10 mouse cellular contexts compared by ENCODE assay signal in genomic region chr9:71571150-71571633, GRCm38 (mm10). TPM values are rescaled to one million over a fixed set of nuclear protein-coding genes. Genes with fewer than 3 reads are reported as not detected.
DNase-seq lines count a peak whose midpoint lies in the region; ATAC-seq and TF ChIP-seq lines count a peak whose summit lies in the region.
"Had no signal": no experiment of that assay in that cellular context is flagged by ENCODE, and none has a peak within 500 bp of the region (broad histone marks: within the 10 kb centered on the region; RNA-seq: fewer than 3 reads in every experiment).

No protein-coding gene starts in this region.

- 60% methylated on average over 7 of the region's 7 CpGs for WGBS in heart, postnatal 0 days
- WGBS in limb, embryonic 14.5 days = 20% methylated on average over 7 of the region's 7 CpGs
- 70% methylated on average over 7 of the region's 7 CpGs for WGBS in liver, embryonic 12.5 days (ENCODE audit: insufficient replicate concordance)
- WGBS in forebrain, embryonic 11.5 days = 83% methylated on average over 7 of the region's 7 CpGs

- no peak for TF ChIP-seq POLR2A in limb, embryonic 14.5 days (IDR thresholded peaks at IDR 0.05; ENCODE audit: borderline replicate concordance, extremely low read depth, insufficient read depth, insufficient read length)

- intact Hi-C loops in heart, postnatal 36 days (cut with DNase I) = no loop called here

- H3K36me3 ChIP-seq in heart, postnatal 0 days (replicated peaks; ENCODE audit: control insufficient read depth, insufficient read depth, low read length) = peaks cover 35% of the 10 kb centered on the region; the same call in 1 of the 2 replicates
- H3K36me3 ChIP-seq in limb, embryonic 14.5 days (ENCODE audit: control insufficient read depth, insufficient read depth, low read length) = no peaks in the 10 kb centered on the region
- H3K36me3 ChIP-seq in liver, embryonic 12.5 days = no peaks in the 10 kb centered on the region
- H3K36me3 ChIP-seq in forebrain, embryonic 11.5 days (ENCODE audit: control insufficient read depth, insufficient read depth, low read length) = no peaks in the 10 kb centered on the region

- H3K9me3 ChIP-seq in heart, postnatal 0 days (replicated peaks; ENCODE audit: control insufficient read depth, low read length) = no peaks in the 10 kb centered on the region
- no peaks in the 10 kb centered on the region for H3K9me3 ChIP-seq in limb, embryonic 14.5 days (ENCODE audit: control insufficient read depth, low read length)
- no peaks in the 10 kb centered on the region for H3K9me3 ChIP-seq in liver, embryonic 12.5 days (replicated peaks)
- no peaks in the 10 kb centered on the region for H3K9me3 ChIP-seq in forebrain, embryonic 11.5 days (ENCODE audit: control insufficient read depth, low read length)

- H3K4me3 ChIP-seq in heart, postnatal 0 days (ENCODE audit: low read depth, low read length) = no peak overlapping the region
- H3K4me3 ChIP-seq in limb, embryonic 14.5 days (replicated peaks; ENCODE audit: low read length) = no peak overlapping the region
- no peak overlapping the region for H3K4me3 ChIP-seq in liver, embryonic 12.5 days
- H3K4me3 ChIP-seq in forebrain, embryonic 11.5 days (ENCODE audit: low read depth, low read length) = no peak overlapping the region

- peaks cover 33% of the 10 kb centered on the region for H3K4me1 ChIP-seq in heart, postnatal 0 days (ENCODE audit: control insufficient read depth, insufficient read depth)
- peaks cover 8% of the 10 kb centered on the region for H3K4me1 ChIP-seq in limb, embryonic 14.5 days (ENCODE audit: control insufficient read depth, insufficient read depth, low read length)
- peaks cover 7% of the 10 kb centered on the region; the same call in 1 of the 2 replicates for H3K4me1 ChIP-seq in liver, embryonic 12.5 days
- no peaks in the 10 kb centered on the region for H3K4me1 ChIP-seq in forebrain, embryonic 11.5 days (replicated peaks; ENCODE audit: control insufficient read depth, insufficient read depth, low read length)

- no peaks in the 10 kb centered on the region for H3K27me3 ChIP-seq in heart, postnatal 0 days (ENCODE audit: control insufficient read depth, insufficient read depth, low read length)
- no peaks in the 10 kb centered on the region for H3K27me3 ChIP-seq in limb, embryonic 14.5 days (ENCODE audit: control insufficient read depth, insufficient read depth, low read length)
- H3K27me3 ChIP-seq in liver, embryonic 12.5 days (replicated peaks) = no peaks in the 10 kb centered on the region
- H3K27me3 ChIP-seq in forebrain, embryonic 11.5 days (ENCODE audit: control insufficient read depth, insufficient read depth, low read length) = no peaks in the 10 kb centered on the region

- H3K4me2 ChIP-seq in heart, postnatal 0 days (ENCODE audit: low read depth, low read length) = no peak overlapping the region
- H3K4me2 ChIP-seq in limb, embryonic 14.5 days (replicated peaks; ENCODE audit: low read depth, low read length, severe bottlenecking) = no peak overlapping the region
- no peak overlapping the region for H3K4me2 ChIP-seq in liver, embryonic 12.5 days
- no peak overlapping the region for H3K4me2 ChIP-seq in forebrain, embryonic 11.5 days (ENCODE audit: low read depth, low read length, severe bottlenecking)

- no peak for ATAC-seq in heart, postnatal 0 days (ENCODE audit: insufficient read depth, low read depth)
- peak; percentile 69 for ATAC-seq in limb, embryonic 14.5 days (ENCODE audit: low FRiP score, low read depth)
- ATAC-seq in liver, embryonic 12.5 days = no peak
- no peak for ATAC-seq in forebrain, embryonic 11.5 days (replicated peaks; ENCODE audit: low FRiP score)

- no peak for TF ChIP-seq CTCF in heart, postnatal 0 days (IDR thresholded peaks at IDR 0.05; ENCODE audit: low read depth)

- TF ChIP-seq EP300 in heart, postnatal 0 days (IDR thresholded peaks at IDR 0.05; ENCODE audit: low read depth) = no peak

- H3K9ac ChIP-seq in heart, postnatal 0 days (replicated peaks; ENCODE audit: low read depth, low read length) = 0 out of 2 replicates have a peak overlapping the region, but pooled peaks have one; percentile 20
- no peak overlapping the region for H3K9ac ChIP-seq in limb, embryonic 14.5 days (ENCODE audit: low read depth, low read length, severe bottlenecking)
- no peak overlapping the region for H3K9ac ChIP-seq in liver, embryonic 12.5 days
- H3K9ac ChIP-seq in forebrain, embryonic 11.5 days (ENCODE audit: low read length) = no peak overlapping the region

- peak overlapping the region; percentile 70 for H3K27ac ChIP-seq in heart, postnatal 0 days (ENCODE audit: low read depth)
- H3K27ac ChIP-seq in limb, embryonic 14.5 days (replicated peaks; ENCODE audit: low read depth, low read length) = peak overlapping the region; percentile 38; the same call in 1 of the 2 replicates
- no peak overlapping the region for H3K27ac ChIP-seq in liver, embryonic 12.5 days
- H3K27ac ChIP-seq in forebrain, embryonic 11.5 days (ENCODE audit: low read depth, low read length) = no peak overlapping the region

- DNase-seq in heart, postnatal 0 days (ENCODE audit: low spot score) = no peak
- DNase-seq in heart, postnatal 36 days = no peak
- DNase-seq in urinary bladder, postnatal 14 days (ENCODE audit: low spot score) = peak; percentile 71
- no peak for DNase-seq in urinary bladder, postnatal 4 days (ENCODE audit: low spot score in 2 of 2)
- no peak for DNase-seq in limb, embryonic 14.5 days (ENCODE audit: low spot score)
- DNase-seq in thymus, postnatal 4 days = peak; percentile 70
- no peak for DNase-seq in forebrain, embryonic 11.5 days (ENCODE audit: low spot score)
- DNase-seq: kidney, adult 11 months; lung, postnatal 14 days had no signal

RNA-seq across cellular contexts. Expression of gene Myzap, which starts 21.0 kb away (rescaled TPM):
- 196 and 240 TPM in 2 replicates for total RNA-seq in heart, postnatal 0 days (2014; rRNA removed; ENCODE audit: low replicate concordance)
- polyA plus RNA-seq in heart, postnatal 0 days (2015; fragmentation: Nextera tagmentation; extraction: Ambion mirVana) = 301 and 341 TPM in 2 replicates
- 100 to 1,000 TPM; 401 to 451 TPM for total RNA-seq in heart, postnatal 36 days (2021)
- 27.8 and 33.1 TPM in 2 replicates for polyA plus RNA-seq in limb, embryonic 14.5 days (2012; rRNA removed)
- polyA plus RNA-seq in limb, embryonic 14.5 days (2014; fragmentation: Nextera tagmentation; extraction: Ambion mirVana) = 16.1 TPM in 2 replicates
- polyA plus RNA-seq in liver, embryonic 12.5 days (2016; fragmentation: Nextera tagmentation; extraction: Ambion mirVana) = 4.4 TPM in 2 replicates
- polyA plus RNA-seq in forebrain, embryonic 11.5 days (2014; fragmentation: Nextera tagmentation; extraction: Ambion mirVana) = 4.2 and 4.3 TPM in 2 replicates

Comparison
In these comparisons a context has a peak if more than half of its experiments do, and no peak if none do; other contexts are left out.
1. DNase-seq: peak in urinary bladder, postnatal 14 days (single experiment) and thymus, postnatal 4 days (single experiment); none in heart, postnatal 0 days (single experiment), heart, postnatal 36 days (0 of 2), urinary bladder, postnatal 4 days (0 of 2), limb, embryonic 14.5 days (single experiment) and forebrain, embryonic 11.5 days (single experiment).
2. H3K27ac ChIP-seq: peak in heart, postnatal 0 days (single experiment) and limb, embryonic 14.5 days (single experiment); none in liver, embryonic 12.5 days (single experiment) and forebrain, embryonic 11.5 days (single experiment).